In the genomic region with DNA sequence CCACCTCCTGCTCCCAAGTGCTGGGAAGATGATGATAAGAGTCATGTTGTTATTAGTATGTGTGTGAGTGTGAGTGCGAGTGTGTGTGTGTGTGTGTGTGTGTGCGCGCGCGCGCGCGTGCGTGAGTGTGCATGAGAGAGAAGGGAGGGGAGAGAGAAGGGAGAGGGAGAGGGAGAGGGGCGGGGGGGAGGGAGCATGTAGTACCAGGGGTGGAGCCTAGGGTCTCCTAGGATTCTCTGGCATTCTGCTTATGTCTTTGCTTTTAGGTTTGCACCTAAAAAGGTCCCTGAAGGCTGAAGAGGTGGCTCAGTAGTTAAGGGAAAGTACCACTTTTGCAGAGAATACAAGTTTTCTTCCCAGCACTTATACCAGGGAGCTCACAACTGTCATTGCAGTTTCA, we compare ENCODE assay signal across 30 mouse cellular contexts. TPM values are rescaled to one million over a fixed set of nuclear protein-coding genes. Genes with fewer than 3 reads are reported as not detected.
A peak's percentile ranks its signal among the peaks of the same experiment; 100 is the strongest.
DNase-seq lines count a peak whose midpoint lies in the region; ATAC-seq and TF ChIP-seq lines count a peak whose summit lies in the region.
"Had no signal": no experiment of that assay in that cellular context is flagged by ENCODE, and none has a peak within 500 bp of the region (broad histone marks: within the 10 kb centered on the region; RNA-seq: fewer than 3 reads in every experiment).

No protein-coding gene starts in this region.

- TF ChIP-seq CTCF in E14TG2a.4 (conservative IDR thresholded peaks at IDR 0.05; ENCODE audit: low read length) = no peak
- no peak for TF ChIP-seq CTCF in ES-Bruce4 (IDR thresholded peaks at IDR 0.05; ENCODE audit: low read depth, low read length)
- no peak for TF ChIP-seq CTCF in lung, postnatal 0 days (IDR thresholded peaks at IDR 0.05)

- WGBS in lung, postnatal 0 days = 85% methylated on average over 9 of the region's 10 CpGs
- 93% methylated on average over 10 of the region's 10 CpGs for WGBS in forebrain, embryonic 11.5 days

- intact Hi-C loops in gastrocnemius, postnatal 14 days (cut with DNase I; ENCODE audit: low total_unique reads) = no loop called here

- TF ChIP-seq EP300 in ES-Bruce4 (IDR thresholded peaks at IDR 0.05; ENCODE audit: insufficient read depth, low read depth, low read length) = no peak
- TF ChIP-seq EP300 in lung, postnatal 0 days (IDR thresholded peaks at IDR 0.05) = no peak

- ATAC-seq in lung, postnatal 0 days = no peak
- ATAC-seq in forebrain, embryonic 11.5 days (replicated peaks; ENCODE audit: low FRiP score) = no peak
- ATAC-seq: activated CD4-positive, CD25-positive, alpha-beta regulatory T cell, adult 4 months; CD4-positive, CD25-positive, alpha-beta regulatory T cell, adult 4 months; Patski had no signal

- peaks cover 68% of the 10 kb centered on the region for H3K4me1 ChIP-seq in E14TG2a.4 (replicated peaks; ENCODE audit: low read depth, low read length)
- peaks cover 5% of the 10 kb centered on the region for H3K4me1 ChIP-seq in ES-Bruce4 (ENCODE audit: control insufficient read depth, insufficient read depth, low read length)
- no peaks in the 10 kb centered on the region for H3K4me1 ChIP-seq in lung, postnatal 0 days (ENCODE audit: insufficient read depth, low read depth, low read length)
- H3K4me1 ChIP-seq in forebrain, embryonic 11.5 days (replicated peaks; ENCODE audit: control insufficient read depth, insufficient read depth, low read length) = 0 out of 2 replicates have a peak, but pooled peaks cover 2% of the 10 kb centered on the region

- no peak overlapping the region for H3K4me2 ChIP-seq in lung, postnatal 0 days (replicated peaks; ENCODE audit: low read depth, low read length)
- no peak overlapping the region for H3K4me2 ChIP-seq in forebrain, embryonic 11.5 days (ENCODE audit: low read depth, low read length, severe bottlenecking)

- DNase-seq in R1 (ENCODE audit: low read depth, low spot score) = peak; percentile 65
- DNase-seq in ZHBTc4 (ENCODE audit: low read depth, low spot score) = peak; percentile 62
- DNase-seq in lung, postnatal 0 days (ENCODE audit: low spot score) = no peak
- DNase-seq in gastrocnemius, adult 8-10 months (ENCODE audit: low spot score in 2 of 2) = no peak
- no peak for DNase-seq in gastrocnemius, postnatal 14 days
- DNase-seq in forebrain, embryonic 11.5 days (ENCODE audit: low spot score) = no peak
- DNase-seq: adrenal gland, adult 2 months; adrenal gland, adult 8-10 months; adrenal gland, postnatal 10 days; adrenal gland, postnatal 14 days; adrenal gland, postnatal 25 days; adrenal gland, postnatal 36 days; B cell, adult 2 months; cerebellum, adult 11 months; cerebellum, adult 11-12 months; cerebellum, adult 18-20 months; cerebellum, adult 2 months; cerebellum, adult 8-10 months; cerebellum, adult 9-10 months had no signal

- no peaks in the 10 kb centered on the region for H3K36me3 ChIP-seq in E14TG2a.4 (ENCODE audit: insufficient read depth, low read length)
- H3K36me3 ChIP-seq in ES-Bruce4 (ENCODE audit: control insufficient read depth, insufficient read depth, low read length, poor library complexity, severe bottlenecking) = no peaks in the 10 kb centered on the region
- no peaks in the 10 kb centered on the region for H3K36me3 ChIP-seq in lung, postnatal 0 days (ENCODE audit: insufficient read depth, low read length)
- no peaks in the 10 kb centered on the region for H3K36me3 ChIP-seq in forebrain, embryonic 11.5 days (ENCODE audit: control insufficient read depth, insufficient read depth, low read length)
- H3K36me3 ChIP-seq: G1E had no signal

- H3K9ac ChIP-seq in ES-Bruce4 (ENCODE audit: low read depth, poor library complexity, severe bottlenecking) = 0 out of 2 replicates have a peak overlapping the region, but pooled peaks have one; percentile 5
- H3K9ac ChIP-seq in lung, postnatal 0 days (replicated peaks; ENCODE audit: low read depth) = no peak overlapping the region
- no peak overlapping the region for H3K9ac ChIP-seq in forebrain, embryonic 11.5 days (ENCODE audit: low read length)

- no peak for TF ChIP-seq POLR2A in ES-Bruce4 (IDR thresholded peaks at IDR 0.05; ENCODE audit: insufficient read depth, low read length)

- 0 out of 2 replicates have a peak overlapping the region, but pooled peaks have one; percentile 20 for H3K4me3 ChIP-seq in E14TG2a.4 (replicated peaks; ENCODE audit: low read length)
- H3K4me3 ChIP-seq in ES-Bruce4 (ENCODE audit: low read depth, low read length) = no peak overlapping the region
- H3K4me3 ChIP-seq in lung, postnatal 0 days (ENCODE audit: low read depth, low read length) = no peak overlapping the region
- H3K4me3 ChIP-seq in forebrain, embryonic 11.5 days (ENCODE audit: low read depth, low read length) = no peak overlapping the region

- H3K27ac ChIP-seq in ES-Bruce4 (ENCODE audit: insufficient read depth, low read length) = no peak overlapping the region
- H3K27ac ChIP-seq in lung, postnatal 0 days (ENCODE audit: low read length) = no peak overlapping the region
- H3K27ac ChIP-seq in forebrain, embryonic 11.5 days (ENCODE audit: low read depth, low read length) = no peak overlapping the region

- H3K9me3 ChIP-seq in E14TG2a.4 (ENCODE audit: low read length) (no peaks in the 10 kb centered on the region), ES-Bruce4 (replicated peaks; ENCODE audit: control insufficient read depth, insufficient read depth, low read length, poor library complexity, severe bottlenecking) (no peaks in the 10 kb centered on the region)
- H3K9me3 ChIP-seq in lung, postnatal 0 days (ENCODE audit: low read length) = no peaks in the 10 kb centered on the region
- no peaks in the 10 kb centered on the region for H3K9me3 ChIP-seq in forebrain, embryonic 11.5 days (ENCODE audit: control insufficient read depth, low read length)
- H3K9me3 ChIP-seq: G1E had no signal

- H3K27me3 ChIP-seq in E14TG2a.4 (ENCODE audit: insufficient read depth, low read length) = no peaks in the 10 kb centered on the region
- H3K27me3 ChIP-seq in ES-Bruce4 (ENCODE audit: control insufficient read depth, insufficient read depth, low read length, poor library complexity, severe bottlenecking) = no peaks in the 10 kb centered on the region
- no peaks in the 10 kb centered on the region for H3K27me3 ChIP-seq in lung, postnatal 0 days (replicated peaks; ENCODE audit: insufficient read depth, low read length)
- no peaks in the 10 kb centered on the region for H3K27me3 ChIP-seq in forebrain, embryonic 11.5 days (ENCODE audit: control insufficient read depth, insufficient read depth, low read length)
- H3K27me3 ChIP-seq: Patski had no signal

RNA-seq across cellular contexts. Expression of gene Gtsf1l, which starts 7.3 kb away (rescaled TPM):
- 34.9 and 36.3 TPM in 2 replicates for polyA plus RNA-seq in ES-Bruce4 (2011; ENCODE audit: insufficient read depth, insufficient read length, low read depth, missing spikeins)
- 0.35 TPM in 2 replicates for polyA plus RNA-seq in lung, postnatal 0 days (2015; fragmentation: Nextera tagmentation; extraction: Ambion mirVana)
- not detected for total RNA-seq in gastrocnemius, adult 8-10 months (2022)
- not detected for total RNA-seq in gastrocnemius, postnatal 14 days (2021)
- 0.35 TPM in 1 of 2 replicates, not detected in the other for polyA plus RNA-seq in forebrain, embryonic 11.5 days (2014; fragmentation: Nextera tagmentation; extraction: Ambion mirVana)
- total RNA-seq: adrenal gland, adult 18-20 months; adrenal gland, adult 2 months; adrenal gland, adult 8-10 months; adrenal gland, postnatal 10 days; adrenal gland, postnatal 14 days; adrenal gland, postnatal 25 days; adrenal gland, postnatal 36 days; adrenal gland, postnatal 4 days; CH12.LX; MEL had no signal
- polyA plus RNA-seq: activated CD4-positive, CD25-positive, alpha-beta regulatory T cell, adult 4 months; adrenal gland, adult 2 months; brain, embryonic 14.5 days; CD4-positive, CD25-positive, alpha-beta regulatory T cell, adult 4 months; cerebellum, adult 2 months; G1E; Patski had no signal

RNA-seq across cellular contexts. Expression of gene Mybl2, which starts 40.4 kb away (rescaled TPM):
- 471 and 519 TPM in 2 replicates for polyA plus RNA-seq in ES-Bruce4 (2011; ENCODE audit: insufficient read depth, insufficient read length, low read depth, missing spikeins)
- polyA plus RNA-seq in lung, postnatal 0 days (2015; fragmentation: Nextera tagmentation; extraction: Ambion mirVana) = 1.5 and 1.8 TPM in 2 replicates
- total RNA-seq in gastrocnemius, adult 8-10 months (2022) = under 1 TPM in 3 of 4 experiments, not detected in 1; 0.27 to 0.53 (median 0.48) TPM
- total RNA-seq in gastrocnemius, postnatal 14 days (2021) = 1 to 10 TPM; 1.3 to 2.5 TPM
- polyA plus RNA-seq in forebrain, embryonic 11.5 days (2014; fragmentation: Nextera tagmentation; extraction: Ambion mirVana) = 54.3 and 60.4 TPM in 2 replicates

Comparison
In these comparisons a context has a peak if more than half of its experiments do, and no peak if none do; other contexts are left out.
1. DNase-seq: peak in R1 (single experiment) and ZHBTc4 (single experiment); none in lung, postnatal 0 days (single experiment), gastrocnemius, adult 8-10 months (0 of 2), gastrocnemius, postnatal 14 days (single experiment) and forebrain, embryonic 11.5 days (single experiment).
2. RNA of gene Gtsf1l, which starts 7.3 kb away (polyA plus RNA-seq): 34.9 to 36.3 TPM in ES-Bruce4; 0.35 TPM in lung, postnatal 0 days and 0.35 TPM in forebrain, embryonic 11.5 days; every median in the first group is over 10 times any median in the second.
3. RNA of gene Mybl2, which starts 40.4 kb away (polyA plus RNA-seq): 471 to 519 TPM in ES-Bruce4 and 54.3 to 60.4 TPM in forebrain, embryonic 11.5 days; 1.5 to 1.8 TPM in lung, postnatal 0 days; every median in the first group is over 10 times any median in the second.